15 mouse cellular contexts compared by ENCODE assay signal in genomic region chr6:55338077-55338476, GRCm38 (mm10). TPM values are rescaled to one million over a fixed set of nuclear protein-coding genes. Genes with fewer than 3 reads are reported as not detected.
DNase-seq lines count a peak whose midpoint lies in the region; ATAC-seq and TF ChIP-seq lines count a peak whose summit lies in the region.
"Had no signal": no experiment of that assay in that cellular context is flagged by ENCODE, and none has a peak within 500 bp of the region (broad histone marks: within the 10 kb centered on the region; RNA-seq: fewer than 3 reads in every experiment).

No protein-coding gene starts in this region.

- DNase-seq in gastrocnemius, adult 2 months: no peak
- no peak for DNase-seq in gastrocnemius, postnatal 36 days
- DNase-seq in lung, postnatal 4 days: no peak
- peak; percentile 89 for DNase-seq in kidney, postnatal 14 days
- no peak for DNase-seq in layer of hippocampus, postnatal 25 days (ENCODE audit: extremely low spot score in 1 of 2, low spot score in 1 of 2)
- no peak for DNase-seq in cerebellum, adult 9-10 months
- DNase-seq: adrenal gland, postnatal 10 days; cerebellum, postnatal 10 days had no signal

- ATAC-seq in lung, embryonic 16.5 days (ENCODE audit: low read depth): no peak
- no peak for ATAC-seq in stomach, embryonic 15.5 days (ENCODE audit: insufficient read depth, low FRiP score, low read depth)
- ATAC-seq: forebrain, embryonic 16.5 days had no signal

- no peaks in the 10 kb centered on the region for H3K9me3 ChIP-seq in lung, embryonic 16.5 days (ENCODE audit: control insufficient read depth, low read length)
- H3K9me3 ChIP-seq in stomach, embryonic 15.5 days: no peaks in the 10 kb centered on the region
- H3K9me3 ChIP-seq: hindbrain, embryonic 13.5 days; midbrain, embryonic 12.5 days had no signal

- H3K4me1 ChIP-seq in lung, embryonic 16.5 days (replicated peaks; ENCODE audit: control insufficient read depth, insufficient read depth, low read length): peaks cover 54% of the 10 kb centered on the region
- H3K4me1 ChIP-seq in stomach, embryonic 15.5 days: peaks cover 30% of the 10 kb centered on the region

- H3K27ac ChIP-seq in gastrocnemius, adult 2 months: peak overlapping the region; percentile 87
- no peak overlapping the region for H3K27ac ChIP-seq in lung, embryonic 16.5 days (ENCODE audit: low read length)
- no peak overlapping the region for H3K27ac ChIP-seq in stomach, embryonic 15.5 days
- H3K27ac ChIP-seq: hindbrain, embryonic 13.5 days; left cerebral cortex, adult 2 months; midbrain, embryonic 12.5 days had no signal

- no peak for TF ChIP-seq CTCF in gastrocnemius, adult 2 months (IDR thresholded peaks at IDR 0.05)

- H3K4me2 ChIP-seq in lung, embryonic 16.5 days (ENCODE audit: low read depth, low read length): peak overlapping the region; percentile 27
- H3K4me2 ChIP-seq in stomach, embryonic 15.5 days: peak overlapping the region; percentile 0; the same call in 1 of the 2 replicates
- H3K4me2 ChIP-seq: hindbrain, embryonic 13.5 days; midbrain, embryonic 12.5 days had no signal

- intact Hi-C loops in gastrocnemius, adult 2 months (cut with DNase I): no loop called here
- intact Hi-C loops in gastrocnemius, postnatal 36 days (cut with DNase I): no loop called here

- H3K9ac ChIP-seq in lung, embryonic 16.5 days (ENCODE audit: low read length): 0 out of 2 replicates have a peak overlapping the region, but pooled peaks have one; percentile 26
- H3K9ac ChIP-seq in stomach, embryonic 15.5 days: no peak overlapping the region
- H3K9ac ChIP-seq: hindbrain, embryonic 13.5 days; midbrain, embryonic 12.5 days had no signal

- H3K27me3 ChIP-seq in lung, embryonic 16.5 days (ENCODE audit: control insufficient read depth, insufficient read depth, low read depth, low read length): no peaks in the 10 kb centered on the region
- H3K27me3 ChIP-seq in stomach, embryonic 15.5 days (replicated peaks): no peaks in the 10 kb centered on the region
- H3K27me3 ChIP-seq: hindbrain, embryonic 13.5 days; midbrain, embryonic 12.5 days had no signal

- H3K4me3 ChIP-seq in gastrocnemius, adult 2 months: peak overlapping the region; percentile 70
- H3K4me3 ChIP-seq in lung, embryonic 16.5 days (ENCODE audit: low read length): peak overlapping the region; percentile 24
- H3K4me3 ChIP-seq in stomach, embryonic 15.5 days (replicated peaks): no peak overlapping the region
- H3K4me3 ChIP-seq: hindbrain, embryonic 13.5 days; left cerebral cortex, adult 2 months; midbrain, embryonic 12.5 days had no signal

- no peaks in the 10 kb centered on the region for H3K36me3 ChIP-seq in lung, embryonic 16.5 days (ENCODE audit: control insufficient read depth, insufficient read depth, low read length)
- no peaks in the 10 kb centered on the region for H3K36me3 ChIP-seq in stomach, embryonic 15.5 days
- H3K36me3 ChIP-seq: hindbrain, embryonic 13.5 days; midbrain, embryonic 12.5 days had no signal

- 41% methylated on average over 6 of the region's 6 CpGs for WGBS in lung, embryonic 16.5 days
- 51% methylated on average over 6 of the region's 6 CpGs for WGBS in stomach, embryonic 15.5 days

RNA-seq across cellular contexts. Expression of gene Aqp1, which starts 1.8 kb away (rescaled TPM):
- 100 to 1,000 TPM; 251 to 256 TPM for total RNA-seq in gastrocnemius, adult 2 months (2021)
- total RNA-seq in gastrocnemius, postnatal 36 days (2021): 100 to 1,000 TPM; 252 TPM
- polyA plus RNA-seq in lung, embryonic 16.5 days (2015; fragmentation: Nextera tagmentation; extraction: Ambion mirVana): 70.5 and 84.9 TPM in 2 replicates
- 18.7 and 22.8 TPM in 2 replicates for polyA plus RNA-seq in stomach, embryonic 15.5 days (2015; fragmentation: Nextera tagmentation; extraction: Ambion mirVana)
- under 1 TPM; 0.70 to 0.74 TPM for total RNA-seq in layer of hippocampus, postnatal 25 days (2021)

RNA-seq across cellular contexts. Expression of gene Ghrhr, which starts 38.0 kb away (rescaled TPM):
- total RNA-seq in gastrocnemius, adult 2 months (2021): not detected
- total RNA-seq in gastrocnemius, postnatal 36 days (2021): not detected
- 0.10 TPM in 1 of 2 replicates, not detected in the other for polyA plus RNA-seq in lung, embryonic 16.5 days (2015; fragmentation: Nextera tagmentation; extraction: Ambion mirVana)
- polyA plus RNA-seq in stomach, embryonic 15.5 days (2015; fragmentation: Nextera tagmentation; extraction: Ambion mirVana): 0.15 TPM in 1 of 2 replicates, not detected in the other
- not detected for total RNA-seq in layer of hippocampus, postnatal 25 days (2021)
- total RNA-seq: adrenal gland, postnatal 10 days; left cerebral cortex, adult 2 months; neutrophil, adult 5-6 weeks had no signal
- polyA plus RNA-seq: forebrain, embryonic 16.5 days; hindbrain, embryonic 13.5 days; midbrain, embryonic 12.5 days had no signal

Comparison
In these comparisons a context has a peak if more than half of its experiments do, and no peak if none do; other contexts are left out.
1. RNA of gene Aqp1, which starts 1.8 kb away (total RNA-seq): 251 to 256 TPM in gastrocnemius, adult 2 months and 252 TPM in gastrocnemius, postnatal 36 days; 0.70 to 0.74 TPM in layer of hippocampus, postnatal 25 days; every median in the first group is over 100 times any median in the second.